ENCODE assay signal across 9 mouse cellular contexts in genomic region chrX:152618464-152618863, GRCm38 (mm10). TPM values are rescaled to one million over a fixed set of nuclear protein-coding genes. Genes with fewer than 3 reads are reported as not detected.
DNase-seq lines count a peak whose midpoint lies in the region; ATAC-seq lines count a peak whose summit lies in the region.
"Had no signal": no experiment of that assay in that cellular context is flagged by ENCODE, and none has a peak within 500 bp of the region (broad histone marks: within the 10 kb centered on the region; RNA-seq: fewer than 3 reads in every experiment).

No protein-coding gene starts in this region.

- peaks cover 16% of the 10 kb centered on the region for H3K36me3 ChIP-seq in forebrain, embryonic 10.5 days (replicated peaks)
- H3K36me3 ChIP-seq in forebrain, embryonic 12.5 days (replicated peaks) = no peaks in the 10 kb centered on the region; the same call in 1 of the 2 replicates
- H3K36me3 ChIP-seq in neural tube, embryonic 15.5 days = peaks cover 5% of the 10 kb centered on the region; the same call in 1 of the 2 replicates
- H3K36me3 ChIP-seq in forebrain, embryonic 14.5 days (ENCODE audit: control insufficient read depth, insufficient read depth, low read length) = no peaks in the 10 kb centered on the region
- H3K36me3 ChIP-seq in limb, embryonic 11.5 days (ENCODE audit: control insufficient read depth, insufficient read depth, low read length) = no peaks in the 10 kb centered on the region

- DNase-seq in forebrain, embryonic 10.5 days (ENCODE audit: extremely low spot score, low spot score) = peak; percentile 16
- DNase-seq in neural tube, embryonic 10.5 days (ENCODE audit: extremely low spot score, low spot score) = peak; percentile 13
- DNase-seq in forebrain, embryonic 14.5 days (ENCODE audit: low spot score) = peak; percentile 73
- peak; percentile 46 for DNase-seq in limb, embryonic 11.5 days (ENCODE audit: low spot score)
- peak; percentile 19 for DNase-seq in right cerebral cortex, postnatal 14 days
- no peak for DNase-seq in spleen, adult 18-20 months

- no peak overlapping the region for H3K27ac ChIP-seq in forebrain, embryonic 10.5 days
- H3K27ac ChIP-seq in forebrain, embryonic 12.5 days = no peak overlapping the region
- H3K27ac ChIP-seq in neural tube, embryonic 15.5 days (replicated peaks) = no peak overlapping the region
- no peak overlapping the region for H3K27ac ChIP-seq in forebrain, embryonic 14.5 days (ENCODE audit: low read depth, low read length)
- H3K27ac ChIP-seq in limb, embryonic 11.5 days (replicated peaks; ENCODE audit: low read depth, low read length) = no peak overlapping the region

- 81% methylated on average over 1 of the region's 1 CpGs for WGBS in forebrain, embryonic 10.5 days
- 76% methylated on average over 1 of the region's 1 CpGs for WGBS in forebrain, embryonic 12.5 days
- WGBS in neural tube, embryonic 15.5 days = 79% methylated on average over 1 of the region's 1 CpGs
- 79% methylated on average over 1 of the region's 1 CpGs for WGBS in forebrain, embryonic 14.5 days
- WGBS in limb, embryonic 11.5 days = 82% methylated on average over 1 of the region's 1 CpGs

- H3K4me2 ChIP-seq in forebrain, embryonic 12.5 days = no peak overlapping the region
- no peak overlapping the region for H3K4me2 ChIP-seq in neural tube, embryonic 15.5 days
- no peak overlapping the region for H3K4me2 ChIP-seq in forebrain, embryonic 14.5 days (ENCODE audit: low read length)
- no peak overlapping the region for H3K4me2 ChIP-seq in limb, embryonic 11.5 days (ENCODE audit: low read depth, severe bottlenecking)

- no peaks in the 10 kb centered on the region for H3K4me1 ChIP-seq in forebrain, embryonic 10.5 days
- no peaks in the 10 kb centered on the region for H3K4me1 ChIP-seq in forebrain, embryonic 12.5 days
- no peaks in the 10 kb centered on the region for H3K4me1 ChIP-seq in neural tube, embryonic 15.5 days
- H3K4me1 ChIP-seq in forebrain, embryonic 14.5 days (ENCODE audit: control insufficient read depth, insufficient read depth, low read length) = no peaks in the 10 kb centered on the region
- H3K4me1 ChIP-seq in limb, embryonic 11.5 days (ENCODE audit: control insufficient read depth, insufficient read depth, low read length) = no peaks in the 10 kb centered on the region

- H3K27me3 ChIP-seq in forebrain, embryonic 10.5 days (ENCODE audit: poor library complexity, severe bottlenecking) = peaks cover 95% of the 10 kb centered on the region
- peaks cover 31% of the 10 kb centered on the region; the same call in 1 of the 2 replicates for H3K27me3 ChIP-seq in forebrain, embryonic 12.5 days
- H3K27me3 ChIP-seq in neural tube, embryonic 15.5 days (replicated peaks) = peaks cover 13% of the 10 kb centered on the region
- H3K27me3 ChIP-seq in forebrain, embryonic 14.5 days (replicated peaks; ENCODE audit: control insufficient read depth, insufficient read depth, low read length) = no peaks in the 10 kb centered on the region
- H3K27me3 ChIP-seq in limb, embryonic 11.5 days (ENCODE audit: control insufficient read depth, insufficient read depth, low read length) = peaks cover 3% of the 10 kb centered on the region; the same call in 1 of the 2 replicates

- H3K9me3 ChIP-seq in forebrain, embryonic 10.5 days = no peaks in the 10 kb centered on the region
- H3K9me3 ChIP-seq in forebrain, embryonic 12.5 days = no peaks in the 10 kb centered on the region
- no peaks in the 10 kb centered on the region for H3K9me3 ChIP-seq in neural tube, embryonic 15.5 days (replicated peaks)
- H3K9me3 ChIP-seq in forebrain, embryonic 14.5 days (replicated peaks; ENCODE audit: control insufficient read depth, low read length) = no peaks in the 10 kb centered on the region
- no peaks in the 10 kb centered on the region for H3K9me3 ChIP-seq in limb, embryonic 11.5 days (ENCODE audit: control insufficient read depth, low read length)

- no peak overlapping the region for H3K4me3 ChIP-seq in forebrain, embryonic 10.5 days
- no peak overlapping the region for H3K4me3 ChIP-seq in forebrain, embryonic 12.5 days (replicated peaks)
- H3K4me3 ChIP-seq in neural tube, embryonic 15.5 days (replicated peaks) = no peak overlapping the region
- no peak overlapping the region for H3K4me3 ChIP-seq in forebrain, embryonic 14.5 days (ENCODE audit: low read depth, low read length)
- no peak overlapping the region for H3K4me3 ChIP-seq in limb, embryonic 11.5 days (ENCODE audit: low read depth, low read length)

- H3K9ac ChIP-seq in forebrain, embryonic 12.5 days = no peak overlapping the region
- H3K9ac ChIP-seq in neural tube, embryonic 15.5 days (replicated peaks) = no peak overlapping the region
- H3K9ac ChIP-seq in forebrain, embryonic 14.5 days (ENCODE audit: low read length) = no peak overlapping the region
- no peak overlapping the region for H3K9ac ChIP-seq in limb, embryonic 11.5 days (ENCODE audit: low read length)

- ATAC-seq in forebrain, embryonic 12.5 days (ENCODE audit: low FRiP score) = no peak
- no peak; the same call in 1 of the 2 replicates for ATAC-seq in neural tube, embryonic 15.5 days (ENCODE audit: low FRiP score)
- 0 out of 2 replicates have a peak, but pooled peaks have one; percentile 48 for ATAC-seq in forebrain, embryonic 14.5 days
- ATAC-seq in limb, embryonic 11.5 days (ENCODE audit: insufficient number of reproducible peaks, low FRiP score, low TSS enrichment, low read depth) = no peak

RNA-seq across cellular contexts. Expression of gene Cldn34a, which starts 55.3 kb away (rescaled TPM):
- not detected in 2 replicates for polyA plus RNA-seq in forebrain, embryonic 10.5 days (2016; fragmentation: Nextera tagmentation; extraction: Ambion mirVana)
- not detected in 2 replicates for polyA plus RNA-seq in forebrain, embryonic 12.5 days (2016; fragmentation: Nextera tagmentation; extraction: Ambion mirVana)
- polyA plus RNA-seq in neural tube, embryonic 15.5 days (2015; fragmentation: Nextera tagmentation; extraction: Ambion mirVana) = not detected in 2 replicates
- polyA plus RNA-seq in forebrain, embryonic 14.5 days (2014; fragmentation: Nextera tagmentation; extraction: Ambion mirVana) = not detected in 2 replicates
- polyA plus RNA-seq in limb, embryonic 11.5 days (2014; fragmentation: Nextera tagmentation; extraction: Ambion mirVana) = not detected in 2 replicates
- polyA plus RNA-seq: frontal cortex, adult 2 months had no signal

Comparison
In these comparisons a context has a peak if more than half of its experiments do, and no peak if none do; other contexts are left out.
1. DNase-seq: peak in forebrain, embryonic 10.5 days (single experiment), neural tube, embryonic 10.5 days (single experiment), forebrain, embryonic 14.5 days (single experiment), limb, embryonic 11.5 days (single experiment) and right cerebral cortex, postnatal 14 days (single experiment); none in spleen, adult 18-20 months (0 of 2).